Mouse (Mus musculus): Measurements from ENCODE around the gene Rps3.
"Not testable (repeated sequence)": the region's sequence is repeated elsewhere in the genome, so short reads cannot be mapped to it uniquely, and the experiment has no call there.

Gene Rps3

GRCm38 (mm10) chr7:99483271-99483923 is at the start of gene Rps3:
TSS of gene Rps3 (minus strand) at chr7:99483738.
- peak; percentile 92 to 95 for DNase-seq (ENCODE audit: low spot score in 2 of 2)

GRCm38 (mm10) chr7:99532526-99532925 is 49.0 kb upstream of the Rps3 start:
- DNase-seq (ENCODE audit: low spot score in 2 of 2) = no peak

- no peak for DNase-seq (ENCODE audit: low spot score in 2 of 2)
Observed at GRCm38 (mm10) chr7:99531408-99531970, 48.0 kb upstream of the Rps3 start.

GRCm38 (mm10) chr7:99529410-99529809 is 45.9 kb upstream of the Rps3 start:
- no peak for DNase-seq (ENCODE audit: low spot score in 2 of 2)

- DNase-seq (ENCODE audit: low spot score in 2 of 2) = no peak
Observed at GRCm38 (mm10) chr7:99528547-99528946, 45.0 kb upstream of the Rps3 start.

GRCm38 (mm10) chr7:99523837-99524236 is 40.3 kb upstream of the Rps3 start:
- no peak for DNase-seq (ENCODE audit: low spot score in 2 of 2)

- no peak for DNase-seq (ENCODE audit: low spot score in 2 of 2)
Observed at GRCm38 (mm10) chr7:99523121-99523520, 39.6 kb upstream of the Rps3 start.

GRCm38 (mm10) chr7:99518954-99519644 is 35.6 kb upstream of the Rps3 start:
- no peak for DNase-seq (ENCODE audit: low spot score in 2 of 2)

- DNase-seq (ENCODE audit: low spot score in 2 of 2) = no peak
Observed at GRCm38 (mm10) chr7:99516814-99517157, 33.2 kb upstream of the Rps3 start.

GRCm38 (mm10) chr7:99516092-99516813 is 32.7 kb upstream of the Rps3 start:
- DNase-seq (ENCODE audit: low spot score in 2 of 2) = no peak

GRCm38 (mm10) chr7:99510087-99510501 is 26.6 kb upstream of the Rps3 start:
- no peak for DNase-seq (ENCODE audit: low spot score in 2 of 2)

GRCm38 (mm10) chr7:99508187-99508586 is 24.6 kb upstream of the Rps3 start:
- not testable (repeated sequence) for DNase-seq (ENCODE audit: low spot score in 2 of 2)

GRCm38 (mm10) chr7:99504556-99504955 is 21.0 kb upstream of the Rps3 start:
- DNase-seq (ENCODE audit: low spot score in 2 of 2) = no peak

GRCm38 (mm10) chr7:99501148-99501547 is 17.6 kb upstream of the Rps3 start:
- no peak for DNase-seq (ENCODE audit: low spot score in 2 of 2)

- no peak for DNase-seq (ENCODE audit: low spot score in 2 of 2)
Observed at GRCm38 (mm10) chr7:99500655-99501054, 17.1 kb upstream of the Rps3 start.

- peak; percentile 79 to 91 for DNase-seq (ENCODE audit: low spot score in 2 of 2)
Observed at GRCm38 (mm10) chr7:99500201-99500600, 16.7 kb upstream of the Rps3 start.

- no peak for DNase-seq (ENCODE audit: low spot score in 2 of 2)
Observed at GRCm38 (mm10) chr7:99499128-99499527, 15.6 kb upstream of the Rps3 start.

- DNase-seq (ENCODE audit: low spot score in 2 of 2) = no peak
Observed at GRCm38 (mm10) chr7:99489708-99490107, 6.2 kb upstream of the Rps3 start.

- DNase-seq (ENCODE audit: low spot score in 2 of 2) = no peak
Observed at GRCm38 (mm10) chr7:99484679-99485078, 1.1 kb upstream of the Rps3 start.

GRCm38 (mm10) chr7:99483924-99484319 is 384 bp upstream of the Rps3 start:
- DNase-seq (ENCODE audit: low spot score in 2 of 2) = no peak

GRCm38 (mm10) chr7:99482637-99483036 is 901 bp downstream of the Rps3 start:
- no peak for DNase-seq (ENCODE audit: low spot score in 2 of 2)

GRCm38 (mm10) chr7:99477235-99477634 is 6.3 kb downstream of the Rps3 start:
- DNase-seq (ENCODE audit: low spot score in 2 of 2) = no peak
